Mouse (Mus musculus) urinary bladder, adult 18-20 months (tissue): ENCODE measurements around the gene Mamdc2.
A peak's percentile ranks its signal among the peaks of the same experiment; 100 is the strongest.

ENCODE experiments used
- DNase-seq, 2 experiments: peaks; one replicate each; pipeline ENCODE4 v3.0.0; 2022; ENCODE audit warnings: low spot score in 2 of 2, mixed read lengths in 2 of 2

The Mamdc2 gene

GRCm38 (mm10) chr19:23360536-23360935 is 87.7 kb downstream of the Mamdc2 start:
- DNase-seq, result no peak

GRCm38 (mm10) chr19:23357253-23357652 is 91.0 kb downstream of the Mamdc2 start:
- no peak for DNase-seq

- DNase-seq, result peak; percentile 16 to 25
Observed at GRCm38 (mm10) chr19:23354738-23355137, 93.5 kb downstream of the Mamdc2 start.

GRCm38 (mm10) chr19:23353881-23354401 is 94.3 kb downstream of the Mamdc2 start:
- DNase-seq, result peak in 1 of 2 experiments; percentile 27

GRCm38 (mm10) chr19:23353161-23353560 is 95.1 kb downstream of the Mamdc2 start:
- DNase-seq, result no peak

- peak in 1 of 2 experiments; percentile 10 for DNase-seq
Observed at GRCm38 (mm10) chr19:23351808-23352491, 96.3 kb downstream of the Mamdc2 start.

- no peak for DNase-seq
Observed at GRCm38 (mm10) chr19:23349930-23350329, 98.3 kb downstream of the Mamdc2 start.

GRCm38 (mm10) chr19:23342782-23343181 is 105.5 kb downstream of the Mamdc2 start:
- no peak for DNase-seq

GRCm38 (mm10) chr19:23332883-23333282 is 115.4 kb downstream of the Mamdc2 start:
- DNase-seq, result no peak

- DNase-seq, result no peak
Observed at GRCm38 (mm10) chr19:23330842-23331241, 117.4 kb downstream of the Mamdc2 start.

GRCm38 (mm10) chr19:23329346-23329745 is 118.9 kb downstream of the Mamdc2 start:
- DNase-seq, result no peak

GRCm38 (mm10) chr19:23327056-23327640 is 121.1 kb downstream of the Mamdc2 start:
- DNase-seq, result no peak

GRCm38 (mm10) chr19:23323107-23323506 is 125.1 kb downstream of the Mamdc2 start:
- no peak for DNase-seq

GRCm38 (mm10) chr19:23317989-23318358 is 130.3 kb downstream of the Mamdc2 start:
- no peak for DNase-seq

- DNase-seq, result no peak
Observed at GRCm38 (mm10) chr19:23317295-23317988, 130.8 kb downstream of the Mamdc2 start.

- no peak for DNase-seq
Observed at GRCm38 (mm10) chr19:23316851-23317250, 131.4 kb downstream of the Mamdc2 start.

GRCm38 (mm10) chr19:23309979-23310378 is 138.3 kb downstream of the Mamdc2 start:
- no peak for DNase-seq

- no peak for DNase-seq
Observed at GRCm38 (mm10) chr19:23306671-23307070, 141.6 kb downstream of the Mamdc2 start.

- no peak for DNase-seq
Observed at GRCm38 (mm10) chr19:23299987-23300386, 148.3 kb downstream of the Mamdc2 start.

GRCm38 (mm10) chr19:23298917-23299316 is 149.3 kb downstream of the Mamdc2 start:
- no peak for DNase-seq

- DNase-seq, result no peak
Observed at GRCm38 (mm10) chr19:23297191-23297590, 151.1 kb downstream of the Mamdc2 start.

- no peak for DNase-seq
Observed at GRCm38 (mm10) chr19:23289251-23289650, 159.0 kb downstream of the Mamdc2 start.
